Mouse (Mus musculus) MEL (cell line): ENCODE measurements around the gene Arid5b. TPM values are rescaled to one million over a fixed set of nuclear protein-coding genes. Genes with fewer than 3 reads are reported as not detected.

ENCODE experiments used
- DNase-seq: peaks from one replicate; pipeline ENCODE4 v3.0.0; 2011; ENCODE audit warnings: low read depth, low spot score
- H3K27ac ChIP-seq: 2 replicates; pipeline ENCODE4 v1.5.1; 2012; ENCODE audit warnings: low read depth, mild to moderate bottlenecking, control low read depth, low read length, moderate library complexity; ENCODE audit not compliant: control insufficient read depth
- H3K27me3 ChIP-seq, 2 experiments: fragments of 150-350 bp in 1 of 2; sonication (generic) in 1 of 2; 2 replicates each; pipeline ENCODE4 v1.6.1; 2012; ENCODE audit warnings: low read length in 2 of 2, mild to moderate bottlenecking in 2 of 2, improper control_type of control experiment in 1 of 2, moderate library complexity in 1 of 2; ENCODE audit not compliant: insufficient read depth in 2 of 2, control insufficient read depth in 1 of 2
- H3K36me3 ChIP-seq, 2 experiments: 2 replicates each; pipeline ENCODE4 v1.6.1; 2012 to 2014; ENCODE audit warnings: low read length in 2 of 2, improper control_type of control experiment in 1 of 2, inconsistent platforms in 1 of 2, mild to moderate bottlenecking in 1 of 2; ENCODE audit not compliant: insufficient read depth in 2 of 2, control insufficient read depth in 1 of 2
- H3K4me1 ChIP-seq, 2 experiments: fragments of 150-350 bp in 1 of 2; sonication (generic) in 1 of 2; 2 replicates each; pipeline ENCODE4 v1.6.1; 2012; ENCODE audit warnings: low read length in 2 of 2, improper control_type of control experiment in 1 of 2, mild to moderate bottlenecking in 1 of 2; ENCODE audit not compliant: insufficient read depth in 2 of 2, control insufficient read depth in 1 of 2
- H3K4me3 ChIP-seq, 2 experiments: fragments of 150-350 bp in 1 of 2; sonication (generic) in 1 of 2; 2 replicates each; pipeline ENCODE4 v1.5.1; 2012; ENCODE audit warnings: low read depth in 2 of 2, low read length in 2 of 2, mild to moderate bottlenecking in 2 of 2, moderate library complexity in 2 of 2, control low read depth in 1 of 2, improper control_type of control experiment in 1 of 2; ENCODE audit not compliant: control insufficient read depth in 1 of 2, insufficient read depth in 1 of 2
- H3K79me2 ChIP-seq: 2 replicates; pipeline ENCODE4 v1.6.1; 2012; ENCODE audit warnings: mild to moderate bottlenecking, low read length, moderate library complexity; ENCODE audit not compliant: control insufficient read depth, poor library complexity, insufficient read depth
- H3K9ac ChIP-seq: 2 replicates; pipeline ENCODE4 v1.6.1; 2012; ENCODE audit warnings: low read depth, mild to moderate bottlenecking, control low read depth, low read length, moderate library complexity; ENCODE audit not compliant: control insufficient read depth, poor library complexity, severe bottlenecking
- H3K9me3 ChIP-seq: fragments of 150-350 bp; sonication (generic); replicated peaks from 2 replicates; pipeline ENCODE4 v1.6.1; 2012; ENCODE audit warnings: mild to moderate bottlenecking, low read length, improper control_type of control experiment, moderate library complexity; ENCODE audit not compliant: insufficient read depth
- CHD2 ChIP-seq: IDR thresholded peaks from 2 replicates; pipeline ENCODE4 v1.6.1; 2011; ENCODE audit warnings: low read length, improper control_type of control experiment
- CTCF ChIP-seq, 3 experiments: IDR thresholded peaks in 2 of 3; conservative IDR thresholded peaks in 1 of 3; 2 replicates each; pipeline ENCODE4 v1.5.1; 2011 to 2012; ENCODE audit warnings: low read length in 3 of 3, low read depth in 2 of 3, mild to moderate bottlenecking in 2 of 3, improper control_type of control experiment in 1 of 3, inconsistent platforms in 1 of 3, mixed read lengths in 1 of 3, moderate library complexity in 1 of 3; ENCODE audit not compliant: control insufficient read depth in 1 of 3, insufficient read depth in 1 of 3, poor library complexity in 1 of 3, severe bottlenecking in 1 of 3
- E2F4 ChIP-seq: IDR thresholded peaks from 2 replicates; pipeline ENCODE4 v1.6.1; 2011; ENCODE audit warnings: low read depth, low read length, improper control_type of control experiment, borderline replicate concordance
- KAT2A ChIP-seq: conservative IDR thresholded peaks from 2 replicates; pipeline ENCODE4 v1.6.1; 2012; ENCODE audit warnings: low read depth, low read length, improper control_type of control experiment, inconsistent platforms
- MEF2A ChIP-seq: IDR thresholded peaks from 2 replicates; pipeline ENCODE4 v1.6.1; 2014; ENCODE audit warnings: low read depth, mild to moderate bottlenecking, inconsistent platforms, low read length, improper control_type of control experiment; ENCODE audit not compliant: poor library complexity, insufficient replicate concordance, severe bottlenecking; ENCODE audit errors: extremely low read depth
- MYB ChIP-seq: IDR thresholded peaks from 2 replicates; pipeline ENCODE4 v1.6.1; 2011; ENCODE audit warnings: mild to moderate bottlenecking, low read depth, low read length, improper control_type of control experiment
- NELFE ChIP-seq: IDR thresholded peaks from 2 replicates; pipeline ENCODE4 v1.6.1; 2011; ENCODE audit warnings: low read depth, low read length, improper control_type of control experiment
- NRF1 ChIP-seq: IDR thresholded peaks from 2 replicates; pipeline ENCODE4 v1.6.1; 2014; ENCODE audit warnings: low read depth, mild to moderate bottlenecking, inconsistent platforms, low read length, improper control_type of control experiment, moderate library complexity; ENCODE audit not compliant: poor library complexity, insufficient read depth, severe bottlenecking
- RAD21 ChIP-seq: IDR thresholded peaks from 2 replicates; pipeline ENCODE4 v1.6.1; 2011; ENCODE audit warnings: mild to moderate bottlenecking, low read depth, low read length, improper control_type of control experiment
- RCOR1 ChIP-seq: IDR thresholded peaks from 2 replicates; pipeline ENCODE4 v1.6.1; 2012; ENCODE audit warnings: low read depth, mild to moderate bottlenecking, inconsistent platforms, low read length, improper control_type of control experiment
- SIN3A ChIP-seq: IDR thresholded peaks from 2 replicates; pipeline ENCODE4 v1.6.1; 2012; ENCODE audit warnings: low read length, improper control_type of control experiment, inconsistent platforms
- TBP ChIP-seq: IDR thresholded peaks from 2 replicates; pipeline ENCODE4 v1.8.0; 2011; ENCODE audit warnings: low read depth, low read length, improper control_type of control experiment
- USF1 ChIP-seq: IDR thresholded peaks from 2 replicates; pipeline ENCODE4 v1.6.1; 2014; ENCODE audit warnings: low read depth, mild to moderate bottlenecking, inconsistent platforms, low read length, improper control_type of control experiment, moderate library complexity
- ZC3H11A ChIP-seq: IDR thresholded peaks from 2 replicates; pipeline ENCODE4 v1.6.1; 2012; ENCODE audit warnings: low read depth, mild to moderate bottlenecking, inconsistent platforms, low read length, improper control_type of control experiment
- ZNF384 ChIP-seq: IDR thresholded peaks from 2 replicates; pipeline ENCODE4 v1.6.1; 2012; ENCODE audit warnings: low read depth, mild to moderate bottlenecking, inconsistent platforms, low read length, improper control_type of control experiment
- polyA plus RNA-seq, 2 experiments: library from polyadenylated mRNA; stranded (reverse) in 1 of 2; unstranded in 1 of 2; fragments of >175 nt in 1 of 2; fragments of >200 nt in 1 of 2; gene quantifications; 2 replicates each; pipeline versions ENCODE4 v1.2.1 to v1.2.4; 2012; ENCODE audit warnings: low replicate concordance in 2 of 2, low read depth in 1 of 2; ENCODE audit not compliant: insufficient read length in 2 of 2, insufficient read depth in 1 of 2, missing spikeins in 1 of 2
- total RNA-seq: library from RNA; depleted of rRNA; stranded (reverse); fragments of 300-350 nt; gene quantifications from 2 replicates; pipeline ENCODE4 v1.2.3, GENCODE M21; 2012

Arid5b gene
- total and polyA plus RNA-seq, 3 experiments, result 0.03 TPM; not detected in 2

DNA sequence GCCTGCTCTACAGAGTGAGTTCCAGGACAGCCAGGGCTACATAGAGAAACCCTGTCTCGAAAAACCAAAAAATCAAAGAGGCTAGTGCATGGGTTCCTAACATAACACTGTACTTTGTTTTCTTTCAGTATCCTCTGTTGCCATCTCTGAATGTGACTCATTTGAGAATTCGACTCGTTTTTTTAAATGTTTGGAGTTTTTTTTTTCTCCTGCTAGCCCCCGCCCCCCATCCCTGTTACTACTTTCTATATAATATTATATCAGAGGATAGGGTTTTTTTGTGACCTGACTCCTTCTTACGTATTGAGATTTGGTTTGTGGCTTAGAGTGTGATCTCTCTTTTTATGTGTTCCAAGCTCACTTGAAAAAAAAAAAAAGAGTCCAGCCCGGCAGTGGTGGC lies 223.8 kb downstream of the Arid5b start:
- Histone ChIP-seq H3K79me2 (no peaks in the 10 kb centered on the region), H3K27ac (no peak overlapping the region), H3K9ac (no peak overlapping the region), H3K27me3 (no peaks in the 10 kb centered on the region), H3K9me3 (no peaks in the 10 kb centered on the region), H3K36me3 (peaks cover 0 to 2% of the 10 kb centered on the region in 2 experiments; a peak in 1 of 4 replicates), H3K4me3 (no peak overlapping the region), H3K4me1 (peaks cover 0 to 6% of the 10 kb centered on the region in 2 experiments; a peak in 1 of 4 replicates)
- no peak for DNase-seq
- TF ChIP-seq USF1, result no peak
- TF ChIP-seq MEF2A, result no peak
- TF ChIP-seq TBP, result no peak
- no peak for TF ChIP-seq CHD2
- no peak for TF ChIP-seq SIN3A
- TF ChIP-seq RAD21, result no peak
- no peak for TF ChIP-seq NRF1
- TF ChIP-seq ZNF384, result no peak

DNA sequence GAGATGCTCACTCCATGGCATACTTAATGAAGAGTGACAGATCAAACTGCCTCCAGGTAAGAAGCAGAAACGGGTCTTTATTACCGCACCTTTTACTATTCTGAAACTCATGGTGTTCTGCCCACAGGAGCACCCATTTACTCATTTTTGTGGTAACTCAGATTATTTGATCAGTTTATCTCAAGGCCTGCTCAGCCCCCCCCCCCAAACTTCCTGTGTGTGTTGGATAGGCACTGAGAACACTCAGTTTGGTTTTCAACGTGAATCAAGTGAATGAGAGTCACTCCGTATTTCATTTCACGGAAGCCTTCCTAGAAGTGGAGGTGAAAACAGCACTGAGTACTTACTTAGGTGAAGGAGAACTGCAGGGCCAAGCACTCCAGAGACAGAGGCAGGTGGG lies 224.4 kb downstream of the Arid5b start:
- Histone ChIP-seq H3K9ac (no peak overlapping the region), H3K4me1 (peaks cover 0 to 6% of the 10 kb centered on the region in 2 experiments; a peak in 1 of 4 replicates), H3K9me3 (no peaks in the 10 kb centered on the region), H3K4me3 (no peak overlapping the region), H3K27me3 (no peaks in the 10 kb centered on the region), H3K79me2 (no peaks in the 10 kb centered on the region), H3K36me3 (peaks cover 0 to 2% of the 10 kb centered on the region in 2 experiments; a peak in 1 of 4 replicates), H3K27ac (no peak overlapping the region)
- DNase-seq, result peak; percentile 8
- no peak for TF ChIP-seq TBP
- no peak for TF ChIP-seq E2F4
- no peak for TF ChIP-seq ZC3H11A
- no peak for TF ChIP-seq MYB
- TF ChIP-seq SIN3A, result no peak
- no peak for TF ChIP-seq KAT2A
- no peak for TF ChIP-seq NELFE

DNA sequence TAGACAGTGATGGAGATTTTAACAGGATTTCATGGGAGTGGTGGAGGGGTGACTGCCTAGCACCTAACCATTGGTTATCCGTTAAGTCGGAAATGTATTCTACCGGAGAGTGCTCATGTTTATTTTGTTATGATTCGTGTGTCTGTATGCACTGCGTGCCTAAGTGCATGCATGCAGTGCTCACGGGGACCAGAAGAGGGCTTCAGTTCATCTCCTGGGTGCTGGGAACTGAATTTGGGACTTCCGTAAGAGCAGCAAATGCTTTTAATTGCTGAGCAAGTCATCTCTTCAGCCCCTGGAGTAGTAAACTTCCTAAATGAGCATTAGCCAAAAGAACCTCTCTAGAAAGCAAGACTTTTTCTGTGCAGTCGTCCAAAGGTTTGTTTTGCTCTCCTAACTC lies 226.2 kb downstream of the Arid5b start:
- Histone ChIP-seq H3K9me3 (no peaks in the 10 kb centered on the region), H3K79me2 (no peaks in the 10 kb centered on the region), H3K4me3 (no peak overlapping the region), H3K9ac (no peak overlapping the region), H3K36me3 (peaks cover 0 to 4% of the 10 kb centered on the region in 2 experiments; a peak in 1 of 4 replicates), H3K4me1 (peaks cover 0 to 11% of the 10 kb centered on the region in 2 experiments; a peak in 3 of 4 replicates), H3K27ac (no peak overlapping the region), H3K27me3 (no peaks in the 10 kb centered on the region)
- DNase-seq, result no peak
- TF ChIP-seq CTCF (IDR thresholded peaks at IDR 0.05 in 2 of 3, conservative IDR thresholded peaks at IDR 0.05 in 1 of 3; ENCODE audit: control insufficient read depth in 1 of 3, insufficient read depth in 1 of 3, low read depth in 2 of 3, low read length in 3 of 3, poor library complexity in 1 of 3, severe bottlenecking in 1 of 3), result peak in 1 of 3 experiments; percentile 10; a peak in 1 of 6 replicates
- TF ChIP-seq RCOR1, result no peak
